14 mouse cellular contexts compared by ENCODE assay signal in the genomic region with DNA sequence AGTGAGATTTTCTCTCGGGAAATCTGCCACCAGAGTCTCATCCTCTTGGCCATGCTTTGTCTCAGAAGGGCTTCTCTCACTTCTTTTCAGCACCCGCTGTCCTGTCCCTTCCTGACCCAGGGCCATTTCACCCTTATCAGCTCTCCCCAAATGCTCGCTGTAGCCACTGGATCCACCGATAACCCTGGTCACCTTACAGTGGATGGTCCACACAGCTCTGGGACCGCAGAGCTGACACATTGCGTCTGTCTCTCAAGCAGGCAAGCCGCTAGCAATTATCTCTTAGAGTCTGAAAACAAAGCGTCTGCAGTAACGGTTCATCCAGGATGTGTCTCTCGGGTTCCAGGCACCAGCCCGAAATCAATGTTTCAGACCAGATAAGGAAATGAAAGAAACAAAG.
DNase-seq lines count a peak whose midpoint lies in the region; ATAC-seq and TF ChIP-seq lines count a peak whose summit lies in the region.
"Had no signal": no experiment of that assay in that cellular context is flagged by ENCODE, and none has a peak within 500 bp of the region (broad histone marks: within the 10 kb centered on the region; RNA-seq: fewer than 3 reads in every experiment).

No protein-coding gene starts in this region.

- no peaks in the 10 kb centered on the region for H3K36me3 ChIP-seq in forebrain, embryonic 10.5 days (replicated peaks)
- no peaks in the 10 kb centered on the region for H3K36me3 ChIP-seq in forebrain, embryonic 15.5 days
- no peaks in the 10 kb centered on the region for H3K36me3 ChIP-seq in kidney, adult 2 months (ENCODE audit: control insufficient read depth, insufficient read depth, low read length)
- H3K36me3 ChIP-seq in kidney, embryonic 14.5 days (ENCODE audit: control insufficient read depth, insufficient read depth, low read length) = no peaks in the 10 kb centered on the region
- H3K36me3 ChIP-seq in liver, embryonic 15.5 days (replicated peaks) = no peaks in the 10 kb centered on the region
- H3K36me3 ChIP-seq: stomach, embryonic 15.5 days had no signal

- no peak overlapping the region for H3K27ac ChIP-seq in forebrain, embryonic 10.5 days
- H3K27ac ChIP-seq in forebrain, embryonic 15.5 days (replicated peaks) = no peak overlapping the region
- H3K27ac ChIP-seq in kidney, adult 2 months (ENCODE audit: insufficient read depth, low read depth, low read length) = peak overlapping the region; percentile 18
- H3K27ac ChIP-seq in kidney, embryonic 14.5 days (ENCODE audit: low read depth, low read length) = no peak overlapping the region
- no peak overlapping the region for H3K27ac ChIP-seq in liver, embryonic 15.5 days (replicated peaks)
- H3K27ac ChIP-seq: stomach, embryonic 15.5 days had no signal

- ATAC-seq in forebrain, embryonic 15.5 days (replicated peaks) = no peak
- ATAC-seq in kidney, embryonic 14.5 days (ENCODE audit: low FRiP score, low TSS enrichment) = no peak
- peak; percentile 44; the same call in 1 of the 2 replicates for ATAC-seq in liver, embryonic 15.5 days (ENCODE audit: insufficient read depth)
- no peak for ATAC-seq in inflammation-experienced regulatory T-cells, adult 6 months
- ATAC-seq: forebrain, postnatal 0 days; intestine, postnatal 0 days had no signal

- H3K9ac ChIP-seq in forebrain, embryonic 15.5 days (replicated peaks) = no peak overlapping the region
- no peak overlapping the region for H3K9ac ChIP-seq in kidney, embryonic 14.5 days (ENCODE audit: low read depth, low read length)
- H3K9ac ChIP-seq in liver, embryonic 15.5 days = no peak overlapping the region
- H3K9ac ChIP-seq: forebrain, postnatal 0 days; stomach, embryonic 15.5 days had no signal

- WGBS in forebrain, embryonic 10.5 days = 84% methylated on average over 11 of the region's 11 CpGs
- whole genome bisulfite sequencing in forebrain, embryonic 15.5 days = 78% methylated on average over 11 of the region's 11 CpGs
- WGBS in kidney, adult 2 months = 60% methylated on average over 11 of the region's 11 CpGs
- whole genome bisulfite sequencing in kidney, embryonic 14.5 days = 69% methylated on average over 11 of the region's 11 CpGs
- WGBS in liver, embryonic 15.5 days (ENCODE audit: insufficient replicate concordance) = 7% methylated on average over 11 of the region's 11 CpGs

- H3K4me2 ChIP-seq in forebrain, embryonic 15.5 days (replicated peaks) = no peak overlapping the region
- no peak overlapping the region for H3K4me2 ChIP-seq in kidney, embryonic 14.5 days (replicated peaks; ENCODE audit: low read depth, low read length)
- H3K4me2 ChIP-seq in liver, embryonic 15.5 days = no peak overlapping the region
- H3K4me2 ChIP-seq: stomach, embryonic 15.5 days had no signal

- H3K4me1 ChIP-seq in forebrain, embryonic 10.5 days = no peaks in the 10 kb centered on the region
- no peaks in the 10 kb centered on the region for H3K4me1 ChIP-seq in forebrain, embryonic 15.5 days
- no peaks in the 10 kb centered on the region for H3K4me1 ChIP-seq in kidney, adult 2 months (ENCODE audit: control insufficient read depth, insufficient read depth, low read length)
- H3K4me1 ChIP-seq in kidney, embryonic 14.5 days (ENCODE audit: control insufficient read depth, insufficient read depth, low read length) = no peaks in the 10 kb centered on the region
- no peaks in the 10 kb centered on the region for H3K4me1 ChIP-seq in liver, embryonic 15.5 days (replicated peaks)
- H3K4me1 ChIP-seq: stomach, embryonic 15.5 days had no signal

- peak; percentile 15 for DNase-seq in forebrain, embryonic 10.5 days (ENCODE audit: extremely low spot score, low spot score)
- peak; percentile 56 for DNase-seq in kidney, adult 2 months
- peak; percentile 4 to 12 for DNase-seq in kidney, adult 8-10 months
- DNase-seq in layer of hippocampus, postnatal 14 days (ENCODE audit: low spot score in 2 of 2) = no peak
- DNase-seq: B cell, adult 2 months; cerebellum, adult 11-12 months; forebrain, postnatal 0 days; right cerebral cortex, postnatal 25 days had no signal

- no peaks in the 10 kb centered on the region for H3K27me3 ChIP-seq in forebrain, embryonic 10.5 days (ENCODE audit: poor library complexity, severe bottlenecking)
- H3K27me3 ChIP-seq in forebrain, embryonic 15.5 days = no peaks in the 10 kb centered on the region
- no peaks in the 10 kb centered on the region for H3K27me3 ChIP-seq in kidney, adult 2 months (replicated peaks; ENCODE audit: control insufficient read depth, insufficient read depth, low read length)
- H3K27me3 ChIP-seq in kidney, embryonic 14.5 days (ENCODE audit: control insufficient read depth, insufficient read depth, low read length) = no peaks in the 10 kb centered on the region
- no peaks in the 10 kb centered on the region for H3K27me3 ChIP-seq in liver, embryonic 15.5 days
- H3K27me3 ChIP-seq: stomach, embryonic 15.5 days had no signal

- no peak for TF ChIP-seq POLR2A in kidney, adult 2 months (IDR thresholded peaks at IDR 0.05; ENCODE audit: low read depth, low read length)

- H3K4me3 ChIP-seq in forebrain, embryonic 10.5 days = no peak overlapping the region
- H3K4me3 ChIP-seq in forebrain, embryonic 15.5 days = no peak overlapping the region
- no peak overlapping the region for H3K4me3 ChIP-seq in kidney, adult 2 months (ENCODE audit: insufficient read depth, low read depth, low read length)
- H3K4me3 ChIP-seq in kidney, embryonic 14.5 days (ENCODE audit: low read length) = no peak overlapping the region
- H3K4me3 ChIP-seq in liver, embryonic 15.5 days (replicated peaks) = no peak overlapping the region
- H3K4me3 ChIP-seq: stomach, embryonic 15.5 days had no signal

- TF ChIP-seq CTCF in kidney, adult 2 months (conservative IDR thresholded peaks at IDR 0.05; ENCODE audit: insufficient read depth, insufficient read length, low read depth, low read length) = no peak

- H3K9me3 ChIP-seq in forebrain, embryonic 10.5 days = no peaks in the 10 kb centered on the region
- peaks cover 2% of the 10 kb centered on the region for H3K9me3 ChIP-seq in forebrain, embryonic 15.5 days
- no peaks in the 10 kb centered on the region for H3K9me3 ChIP-seq in kidney, embryonic 14.5 days (ENCODE audit: control insufficient read depth, low read length)
- H3K9me3 ChIP-seq in liver, embryonic 15.5 days (replicated peaks) = no peaks in the 10 kb centered on the region; the same call in 1 of the 2 replicates

Comparison
In these comparisons a context has a peak if more than half of its experiments do, and no peak if none do; other contexts are left out.
1. DNase-seq: peak in forebrain, embryonic 10.5 days (single experiment), kidney, adult 2 months (single experiment) and kidney, adult 8-10 months (2 of 2); none in layer of hippocampus, postnatal 14 days (0 of 2).